Mouse (Mus musculus): ENCODE results near the gene Npas2.

- no peak for TF ChIP-seq CTCF (IDR thresholded peaks at IDR 0.05 in 2 of 3, conservative IDR thresholded peaks at IDR 0.05 in 1 of 3; ENCODE audit: control insufficient read depth in 1 of 3, insufficient read depth in 1 of 3, low read depth in 2 of 3, low read length in 3 of 3, poor library complexity in 1 of 3, severe bottlenecking in 1 of 3)
- TF ChIP-seq USF2 (IDR thresholded peaks at IDR 0.05; ENCODE audit: borderline replicate concordance in 1 of 2, insufficient read depth in 1 of 2, low read depth in 1 of 2, low read length in 2 of 2) = no peak
- TF ChIP-seq USF1 (IDR thresholded peaks at IDR 0.05; ENCODE audit: low read depth, low read length) = no peak
- TF ChIP-seq SIN3A (IDR thresholded peaks at IDR 0.05; ENCODE audit: low read length) = no peak
- no peak for TF ChIP-seq KAT2A (conservative IDR thresholded peaks at IDR 0.05; ENCODE audit: low read depth, low read length)
- TF ChIP-seq GATA1 (IDR thresholded peaks at IDR 0.05; ENCODE audit: low read depth, low read length) = no peak
Measured at GRCm38 (mm10) chr1:39307971-39308370, 114.4 kb downstream of the Npas2 start.

Measured in MEL (cell line).